15 mouse cellular contexts compared by ENCODE assay signal in the genomic region with DNA sequence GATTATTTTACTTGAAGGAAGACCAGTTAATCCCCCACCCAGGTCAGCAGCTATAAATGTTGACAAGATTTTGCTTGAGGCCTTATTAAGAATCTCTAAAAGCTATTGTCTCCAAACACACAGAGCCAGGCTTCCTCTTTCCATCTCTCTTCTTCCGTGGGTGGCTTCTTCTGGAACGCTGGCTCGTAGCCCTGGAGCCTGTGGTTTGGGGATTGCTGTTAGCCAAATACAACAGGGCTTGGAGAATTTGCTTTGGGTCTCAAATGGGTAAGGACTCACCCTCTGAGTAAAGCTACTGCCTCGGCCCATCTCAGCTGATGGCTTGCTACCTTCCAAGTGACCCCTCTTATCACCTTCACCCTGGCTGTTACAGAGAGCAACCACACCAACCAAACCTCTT.
DNase-seq lines count a peak whose midpoint lies in the region; ATAC-seq lines count a peak whose summit lies in the region.
"Had no signal": no experiment of that assay in that cellular context is flagged by ENCODE, and none has a peak within 500 bp of the region (broad histone marks: within the 10 kb centered on the region; RNA-seq: fewer than 3 reads in every experiment).

No protein-coding gene starts in this region.

- no peak overlapping the region for H3K4me3 ChIP-seq in midbrain, embryonic 10.5 days
- no peak overlapping the region for H3K4me3 ChIP-seq in midbrain, embryonic 14.5 days (replicated peaks; ENCODE audit: low read depth, low read length)
- H3K4me3 ChIP-seq in heart, embryonic 10.5 days, result no peak overlapping the region
- H3K4me3 ChIP-seq in forebrain, embryonic 11.5 days (ENCODE audit: low read depth, low read length), result no peak overlapping the region
- H3K4me3 ChIP-seq: embryonic facial prominence, embryonic 15.5 days; heart, embryonic 15.5 days had no signal

- H3K9ac ChIP-seq in midbrain, embryonic 14.5 days (replicated peaks; ENCODE audit: low read length), result no peak overlapping the region
- H3K9ac ChIP-seq in forebrain, embryonic 11.5 days (ENCODE audit: low read length), result no peak overlapping the region
- H3K9ac ChIP-seq: embryonic facial prominence, embryonic 15.5 days; heart, embryonic 15.5 days had no signal

- no peak overlapping the region for H3K4me2 ChIP-seq in midbrain, embryonic 14.5 days (ENCODE audit: low read length)
- H3K4me2 ChIP-seq in forebrain, embryonic 11.5 days (ENCODE audit: low read depth, low read length, severe bottlenecking), result no peak overlapping the region
- H3K4me2 ChIP-seq: embryonic facial prominence, embryonic 15.5 days; heart, embryonic 15.5 days; liver, embryonic 11.5 days had no signal

- peak; percentile 28 to 41 for DNase-seq in cerebellum, postnatal 25 days
- DNase-seq in cerebellum, adult 11 months, result no peak
- DNase-seq in midbrain, embryonic 10.5 days (ENCODE audit: low spot score), result no peak
- DNase-seq in midbrain, embryonic 14.5 days, result no peak
- DNase-seq in heart, embryonic 10.5 days (ENCODE audit: low spot score), result no peak
- peak; percentile 29 for DNase-seq in skeletal muscle tissue, adult 2 months (ENCODE audit: low read depth, low spot score)
- DNase-seq in urinary bladder, postnatal 25 days (ENCODE audit: low spot score), result no peak
- DNase-seq in forebrain, embryonic 11.5 days (ENCODE audit: low spot score), result no peak
- DNase-seq: adrenal gland, adult 8-10 months; B cell, adult 2 months; lung, postnatal 4 days; spleen, adult 18-20 months had no signal

- H3K4me1 ChIP-seq in midbrain, embryonic 10.5 days, result peaks cover 44% of the 10 kb centered on the region
- H3K4me1 ChIP-seq in midbrain, embryonic 14.5 days (ENCODE audit: control insufficient read depth, insufficient read depth, low read length), result peaks cover 17% of the 10 kb centered on the region
- peaks cover 63% of the 10 kb centered on the region for H3K4me1 ChIP-seq in heart, embryonic 10.5 days
- peaks cover 28% of the 10 kb centered on the region for H3K4me1 ChIP-seq in forebrain, embryonic 11.5 days (replicated peaks; ENCODE audit: control insufficient read depth, insufficient read depth, low read length)

- 90% methylated on average over 4 of the region's 4 CpGs for WGBS in midbrain, embryonic 10.5 days
- 88% methylated on average over 4 of the region's 4 CpGs for WGBS in midbrain, embryonic 14.5 days
- WGBS in heart, embryonic 10.5 days, result 72% methylated on average over 4 of the region's 4 CpGs
- 83% methylated on average over 4 of the region's 4 CpGs for WGBS in forebrain, embryonic 11.5 days

- H3K27ac ChIP-seq in midbrain, embryonic 10.5 days (replicated peaks), result 0 out of 2 replicates have a peak overlapping the region, but pooled peaks have one; percentile 42
- H3K27ac ChIP-seq in midbrain, embryonic 14.5 days (replicated peaks; ENCODE audit: low read depth, low read length), result no peak overlapping the region
- peak overlapping the region; percentile 42; the same call in 1 of the 2 replicates for H3K27ac ChIP-seq in heart, embryonic 10.5 days
- H3K27ac ChIP-seq in forebrain, embryonic 11.5 days (ENCODE audit: low read depth, low read length), result no peak overlapping the region
- H3K27ac ChIP-seq: embryonic facial prominence, embryonic 15.5 days; heart, embryonic 15.5 days had no signal

- peaks cover 82% of the 10 kb centered on the region for H3K27me3 ChIP-seq in midbrain, embryonic 10.5 days (ENCODE audit: low read depth, poor library complexity, severe bottlenecking)
- H3K27me3 ChIP-seq in midbrain, embryonic 14.5 days (ENCODE audit: control insufficient read depth, insufficient read depth, low read length), result peaks cover 14% of the 10 kb centered on the region; the same call in 1 of the 2 replicates
- no peaks in the 10 kb centered on the region for H3K27me3 ChIP-seq in heart, embryonic 10.5 days (ENCODE audit: insufficient read depth, poor library complexity, severe bottlenecking)
- no peaks in the 10 kb centered on the region for H3K27me3 ChIP-seq in forebrain, embryonic 11.5 days (ENCODE audit: control insufficient read depth, insufficient read depth, low read length)
- H3K27me3 ChIP-seq: embryonic facial prominence, embryonic 15.5 days; heart, embryonic 15.5 days had no signal

- no peaks in the 10 kb centered on the region for H3K9me3 ChIP-seq in midbrain, embryonic 10.5 days (replicated peaks)
- no peaks in the 10 kb centered on the region for H3K9me3 ChIP-seq in midbrain, embryonic 14.5 days (ENCODE audit: control insufficient read depth, low read length)
- no peaks in the 10 kb centered on the region for H3K9me3 ChIP-seq in heart, embryonic 10.5 days
- no peaks in the 10 kb centered on the region for H3K9me3 ChIP-seq in forebrain, embryonic 11.5 days (ENCODE audit: control insufficient read depth, low read length)
- H3K9me3 ChIP-seq: embryonic facial prominence, embryonic 15.5 days; heart, embryonic 15.5 days had no signal

- no peak for ATAC-seq in midbrain, embryonic 14.5 days (ENCODE audit: low FRiP score, low TSS enrichment)
- ATAC-seq in forebrain, embryonic 11.5 days (replicated peaks; ENCODE audit: low FRiP score), result no peak

- no peaks in the 10 kb centered on the region for H3K36me3 ChIP-seq in midbrain, embryonic 10.5 days
- H3K36me3 ChIP-seq in midbrain, embryonic 14.5 days (ENCODE audit: control insufficient read depth, insufficient read depth, low read length), result no peaks in the 10 kb centered on the region
- no peaks in the 10 kb centered on the region for H3K36me3 ChIP-seq in heart, embryonic 10.5 days
- no peaks in the 10 kb centered on the region for H3K36me3 ChIP-seq in forebrain, embryonic 11.5 days (ENCODE audit: control insufficient read depth, insufficient read depth, low read length)
- H3K36me3 ChIP-seq: embryonic facial prominence, embryonic 15.5 days; heart, embryonic 15.5 days had no signal

Comparison
In these comparisons a context has a peak if more than half of its experiments do, and no peak if none do; other contexts are left out.
1. DNase-seq: peak in cerebellum, postnatal 25 days (2 of 2) and skeletal muscle tissue, adult 2 months (single experiment); none in cerebellum, adult 11 months (single experiment), midbrain, embryonic 10.5 days (single experiment), midbrain, embryonic 14.5 days (single experiment), heart, embryonic 10.5 days (single experiment), urinary bladder, postnatal 25 days (single experiment) and forebrain, embryonic 11.5 days (single experiment).
2. H3K27ac ChIP-seq: peak in midbrain, embryonic 10.5 days (single experiment) and heart, embryonic 10.5 days (single experiment); none in midbrain, embryonic 14.5 days (single experiment) and forebrain, embryonic 11.5 days (single experiment).